Mouse (Mus musculus) lung, postnatal 25 days (tissue): Measurements from ENCODE around the gene Bfar.
"Not testable (repeated sequence)": the region's sequence is repeated elsewhere in the genome, so short reads cannot be mapped to it uniquely, and the experiment has no call there.

Experiments
- DNase-seq: peaks from one replicate; pipeline ENCODE4 v3.0.0; 2022; ENCODE audit warnings: low spot score

The Bfar gene

GRCm38 (mm10) chr16:13722937-13723336 lies 51.3 kb downstream of the Bfar start:
- no peak for DNase-seq

DNA sequence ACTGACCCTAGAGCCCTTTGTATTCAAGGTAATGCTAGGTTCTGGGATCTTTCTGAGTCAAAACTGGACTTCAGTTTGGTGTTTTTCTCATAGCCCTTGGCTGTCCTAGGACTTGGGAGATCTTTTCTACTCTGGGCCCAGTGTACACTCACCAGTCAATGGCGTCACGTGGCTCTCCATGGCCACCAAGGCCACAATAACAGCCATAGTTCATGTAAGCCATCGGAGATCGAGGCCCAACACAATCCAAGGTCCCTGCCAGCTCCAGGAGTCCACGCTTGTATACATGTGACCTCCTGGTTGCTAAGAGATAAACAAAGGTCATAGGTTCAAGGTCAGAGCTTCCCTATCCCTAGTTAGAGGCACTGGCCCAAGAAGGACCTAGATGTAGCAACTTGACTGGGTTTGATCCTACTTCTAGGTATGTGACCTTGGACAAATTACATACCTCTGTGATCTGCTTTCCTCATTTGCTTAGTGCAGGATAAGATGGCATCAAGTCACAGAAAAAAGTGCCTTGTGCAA lies 56.2 kb downstream of the Bfar start:
- no peak for DNase-seq

GRCm38 (mm10) chr16:13729428-13729827 lies 57.8 kb downstream of the Bfar start:
- no peak for DNase-seq

DNA sequence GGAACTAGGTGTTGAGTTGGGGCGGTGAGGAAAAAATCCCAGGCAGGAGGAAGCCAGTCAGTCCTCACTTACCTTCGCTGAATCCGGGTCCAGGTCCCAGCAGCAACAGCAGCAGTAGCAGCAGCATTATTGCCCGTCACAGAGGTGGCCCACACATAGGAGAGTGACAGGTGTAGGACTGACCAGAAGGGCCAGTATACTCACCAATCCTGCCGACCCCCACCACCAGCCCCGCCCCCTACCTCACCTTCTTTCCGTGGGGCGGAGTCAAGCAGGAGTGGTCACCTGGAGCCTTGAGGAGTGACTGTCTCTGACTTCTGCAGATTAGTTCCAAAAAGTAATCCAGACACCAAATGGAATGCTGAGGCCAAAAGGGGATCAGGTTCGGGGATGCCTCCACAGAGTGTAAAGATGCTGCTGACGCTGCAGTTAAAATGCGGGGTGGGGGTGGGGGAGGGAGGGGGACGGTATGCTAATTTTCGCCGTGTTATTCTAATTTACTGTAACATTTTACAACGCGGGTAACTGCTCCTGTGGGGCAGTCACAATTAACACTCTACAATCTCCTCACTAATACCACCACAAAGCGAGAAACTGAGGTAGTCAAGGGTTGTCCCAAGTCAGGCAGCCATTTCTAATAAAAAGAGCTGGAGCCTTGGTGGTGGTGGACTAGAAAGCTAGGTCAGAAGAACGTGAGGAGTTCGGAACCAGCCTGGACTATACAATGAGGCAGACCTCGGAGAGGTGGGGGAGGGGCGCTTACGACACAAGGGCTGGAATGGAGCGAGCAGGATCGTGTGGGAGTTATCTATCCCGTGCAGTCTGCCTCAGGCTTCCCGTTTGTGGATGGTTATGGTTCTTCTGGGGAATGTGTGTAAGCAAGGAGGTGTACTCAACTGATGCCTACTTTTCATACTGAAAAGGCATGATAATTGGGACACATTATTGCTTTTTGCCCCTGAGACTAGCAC lies 58.9 kb downstream of the Bfar start, which contains the start of gene Pla2g10:
Gene Pla2g10 (minus strand): TSS at position 699 of the 971 bp plus-strand sequence.
- DNase-seq: no peak

GRCm38 (mm10) chr16:13732786-13733185 lies 61.1 kb downstream of the Bfar start:
- no peak for DNase-seq

DNA sequence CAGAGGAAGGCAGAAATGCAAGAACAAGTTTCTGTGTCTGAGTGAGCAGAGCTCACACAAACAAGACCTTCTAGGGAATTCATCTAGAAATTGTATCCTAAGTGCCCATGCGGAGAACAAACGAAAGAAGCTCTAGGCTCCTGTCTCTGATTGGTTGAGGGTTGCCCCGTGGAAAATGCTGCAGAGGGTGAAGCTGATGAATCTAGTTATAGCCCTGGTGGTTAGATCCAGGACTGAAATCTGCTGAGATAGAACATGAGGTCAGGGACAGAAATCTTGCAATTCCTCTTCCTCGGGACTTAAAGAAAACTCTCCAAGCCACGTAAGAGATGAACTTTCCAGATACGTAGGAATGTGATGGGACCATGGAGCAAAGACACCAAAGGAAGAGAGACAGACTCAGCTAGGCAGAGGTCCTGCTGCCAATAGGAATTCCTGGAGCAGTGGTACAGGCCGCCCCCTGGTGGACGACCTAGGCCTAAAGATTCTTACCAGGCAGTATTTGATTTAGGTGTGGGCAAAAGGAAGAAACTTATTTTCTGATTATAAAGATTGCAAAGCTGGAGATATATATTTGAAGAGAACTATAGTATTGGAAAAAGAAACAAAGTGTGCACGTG lies 62.0 kb downstream of the Bfar start:
- DNase-seq: peak; percentile 68

GRCm38 (mm10) chr16:13735977-13736376 lies 64.3 kb downstream of the Bfar start:
- DNase-seq: no peak

DNA sequence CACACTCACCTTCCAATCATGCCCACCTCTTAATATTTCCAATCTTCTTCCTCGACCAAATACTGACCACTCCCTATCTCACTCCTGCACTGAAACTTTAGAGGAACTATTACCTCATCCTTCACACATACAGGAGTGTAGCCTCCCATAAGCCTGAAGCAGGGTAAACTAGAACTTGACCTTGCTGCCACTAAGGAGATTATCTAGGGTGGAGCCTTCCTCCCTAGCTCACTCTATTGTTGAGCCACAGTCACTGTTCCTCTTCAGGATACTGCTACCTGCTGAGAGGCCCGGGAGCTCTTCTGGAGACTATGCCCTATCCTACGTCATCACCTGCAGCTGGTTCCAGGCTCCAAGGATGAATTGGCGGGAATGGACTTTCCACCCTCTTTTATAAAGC lies 67.4 kb downstream of the Bfar start:
- DNase-seq: not testable (repeated sequence)

GRCm38 (mm10) chr16:13740844-13741243 lies 69.2 kb downstream of the Bfar start:
- no peak for DNase-seq

GRCm38 (mm10) chr16:13747708-13748107 lies 76.0 kb downstream of the Bfar start:
- DNase-seq: no peak

- DNase-seq: no peak
Observed at GRCm38 (mm10) chr16:13748124-13748523, 76.5 kb downstream of the Bfar start.

DNA sequence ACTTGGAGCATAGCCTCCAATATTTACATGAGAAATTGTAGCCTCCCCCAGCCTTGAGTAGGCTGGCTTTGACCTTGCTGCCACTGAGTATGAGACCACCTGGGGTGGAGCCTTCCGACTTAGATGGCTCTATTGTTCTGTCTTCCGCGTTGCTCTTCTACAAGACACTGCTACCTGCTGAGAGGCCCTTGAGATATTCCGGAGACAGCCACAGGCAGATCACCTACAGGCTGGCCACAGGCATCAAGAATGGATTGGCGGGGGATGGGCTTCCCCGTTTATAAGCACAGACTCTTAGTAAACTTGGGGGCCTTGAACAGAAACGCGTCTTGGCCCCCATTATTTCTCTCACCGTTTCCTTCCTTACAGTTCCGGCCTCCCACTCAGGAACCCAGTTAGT lies 77.2 kb downstream of the Bfar start:
- DNase-seq: not testable (repeated sequence)

- no peak for DNase-seq
Observed at GRCm38 (mm10) chr16:13749306-13749705, 77.6 kb downstream of the Bfar start.

DNA sequence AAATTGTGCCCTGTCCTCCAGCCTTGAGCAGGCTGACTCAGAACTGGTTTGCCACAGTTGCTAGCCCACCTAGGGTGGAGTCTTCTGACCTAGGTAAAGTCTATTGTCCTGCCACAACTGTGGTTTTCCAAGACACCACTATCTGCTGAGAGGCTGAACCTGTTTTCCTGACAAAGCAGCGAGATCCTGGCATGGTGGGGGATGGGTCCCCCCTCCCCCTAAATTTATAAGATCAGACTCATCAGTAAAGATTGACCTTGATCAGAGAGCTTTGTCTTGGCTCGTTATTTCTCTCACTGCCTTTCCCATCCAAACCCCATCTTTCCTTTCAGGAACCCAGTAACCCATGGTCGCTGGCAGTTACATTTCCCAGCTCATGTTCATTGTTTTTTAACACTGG lies 78.3 kb downstream of the Bfar start:
- DNase-seq: no peak

DNA sequence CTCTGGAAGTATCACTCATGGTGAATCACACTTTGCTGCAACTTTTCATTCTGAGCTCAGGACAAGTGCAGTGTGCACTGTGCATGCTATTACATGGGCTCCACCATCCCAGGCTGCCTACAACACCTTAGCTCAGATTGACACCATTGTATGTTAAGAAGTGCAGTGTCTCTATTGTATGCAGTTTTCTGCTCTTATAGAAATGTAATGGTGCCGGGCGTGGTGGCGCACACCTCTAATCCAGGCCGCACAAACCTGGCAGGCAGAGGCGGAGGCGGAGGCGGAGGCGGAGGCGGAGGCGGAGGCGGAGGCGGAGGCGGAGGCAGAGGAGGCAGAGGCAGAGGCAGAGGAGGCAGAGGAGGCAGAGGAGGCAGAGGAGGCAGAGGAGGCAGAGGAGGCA lies 79.0 kb downstream of the Bfar start:
- no peak for DNase-seq
